Mouse (Mus musculus) stomach, embryonic 14.5 days (tissue): ENCODE measurements at regions not wholly inside any gene's neighbourhood (a gene's known extent, or its start where the extent isn't known, plus 50 kb on each side); places are given as distances from the start of the nearest gene placed in this dataset.

Experiments
- ATAC-seq: fragments of 200-750 bp; cut with Nextera tagmentation; 2 replicates; pipeline ENCODE4 v1.8.0; 2017; ENCODE audit warnings: low read depth, moderate TSS enrichment; ENCODE audit not compliant: insufficient number of reproducible peaks, insufficient read depth, low FRiP score
- H3K27ac ChIP-seq: fragments of 300-500 bp; sonication (generic); 2 replicates; pipeline ENCODE4 v1.5.1; 2014; ENCODE audit warnings: mild to moderate bottlenecking, low read length, moderate library complexity, mixed read lengths
- H3K27me3 ChIP-seq: fragments of 300-500 bp; sonication (generic); 2 replicates; pipeline ENCODE4 v1.6.1; 2014; ENCODE audit warnings: low read length, control low read depth, mixed read lengths; ENCODE audit not compliant: control insufficient read depth, insufficient read depth
- H3K36me3 ChIP-seq: fragments of 300-500 bp; sonication (generic); 2 replicates; pipeline ENCODE4 v1.6.1; 2014; ENCODE audit warnings: mild to moderate bottlenecking, control low read depth, low read length, moderate library complexity, mixed read lengths; ENCODE audit not compliant: control insufficient read depth, insufficient read depth
- H3K4me1 ChIP-seq: fragments of 300-500 bp; sonication (generic); 2 replicates; pipeline ENCODE4 v1.6.1; 2014; ENCODE audit warnings: low read length, control low read depth, mixed read lengths; ENCODE audit not compliant: control insufficient read depth, insufficient read depth
- H3K4me2 ChIP-seq: fragments of 300-500 bp; sonication (generic); replicated peaks from 2 replicates; pipeline ENCODE4 v1.6.1; 2014; ENCODE audit warnings: low read depth, low read length, control low read depth
- H3K4me3 ChIP-seq: fragments of 300-500 bp; sonication (generic); 2 replicates; pipeline ENCODE4 v1.5.1; 2014; ENCODE audit warnings: low read depth, low read length, control low read depth
- H3K9ac ChIP-seq: fragments of 300-500 bp; sonication (generic); replicated peaks from 2 replicates; pipeline ENCODE4 v1.6.1; 2014; ENCODE audit warnings: low read depth, mild to moderate bottlenecking, control low read depth, low read length, moderate library complexity, mixed read lengths
- H3K9me3 ChIP-seq: fragments of 300-500 bp; sonication (generic); 2 replicates; pipeline ENCODE4 v1.6.1; 2016; ENCODE audit warnings: low read depth, low read length, control low read depth; ENCODE audit not compliant: control insufficient read depth
- WGBS: fragments of 180-500 bp; shearing (Covaris S2); extraction: QIAGEN DNeasy Blood & Tissue Kit; methylation state at CpG from one replicate; pipeline ENCODE4 v1.1.7; 2014; 5-methylcytosine and 5-hydroxymethylcytosine counted together

DNA sequence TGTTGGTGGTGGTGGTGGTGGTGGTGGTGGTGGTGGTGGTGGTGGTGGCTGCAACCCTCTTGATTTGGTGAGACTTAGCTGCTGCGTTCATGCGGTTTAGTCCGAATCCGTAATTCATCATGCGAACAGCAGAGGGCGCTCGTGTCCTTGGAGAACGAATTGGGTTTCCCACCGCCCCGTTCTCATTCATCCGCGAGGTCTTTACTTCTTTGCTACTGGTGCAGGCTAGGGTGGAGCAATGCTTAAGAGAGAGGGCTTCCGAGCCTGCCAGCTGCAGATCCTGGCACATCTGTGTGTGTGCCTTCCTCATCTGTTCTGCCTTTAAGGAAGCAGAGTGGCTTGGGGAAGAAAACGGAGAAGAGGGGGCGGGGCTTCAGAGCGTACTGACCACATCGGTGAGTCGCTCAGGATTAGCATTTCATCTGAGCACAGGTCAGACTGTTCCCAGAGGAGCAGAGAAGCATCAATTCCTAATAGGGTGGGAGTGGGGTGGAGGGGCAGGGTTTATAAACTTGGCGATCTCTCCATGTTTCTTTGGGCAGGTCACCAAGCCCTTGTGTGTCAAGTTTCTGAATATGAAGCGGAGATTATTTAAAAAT lies 111.7 kb upstream of the 1700012A03Rik start:
- Histone ChIP-seq H3K4me1 (no peaks in the 10 kb centered on the region), H3K27ac (no peak overlapping the region), H3K4me3 (peak overlapping the region; percentile 18), H3K9ac (no peak overlapping the region), H3K36me3 (no peaks in the 10 kb centered on the region), H3K27me3 (no peaks in the 10 kb centered on the region), H3K4me2 (peak overlapping the region; percentile 53), H3K9me3 (no peaks in the 10 kb centered on the region)
- 6% methylated on average over 20 of the region's 20 CpGs for whole genome bisulfite sequencing
- no peak; the same call in 1 of the 2 replicates for ATAC-seq

DNA sequence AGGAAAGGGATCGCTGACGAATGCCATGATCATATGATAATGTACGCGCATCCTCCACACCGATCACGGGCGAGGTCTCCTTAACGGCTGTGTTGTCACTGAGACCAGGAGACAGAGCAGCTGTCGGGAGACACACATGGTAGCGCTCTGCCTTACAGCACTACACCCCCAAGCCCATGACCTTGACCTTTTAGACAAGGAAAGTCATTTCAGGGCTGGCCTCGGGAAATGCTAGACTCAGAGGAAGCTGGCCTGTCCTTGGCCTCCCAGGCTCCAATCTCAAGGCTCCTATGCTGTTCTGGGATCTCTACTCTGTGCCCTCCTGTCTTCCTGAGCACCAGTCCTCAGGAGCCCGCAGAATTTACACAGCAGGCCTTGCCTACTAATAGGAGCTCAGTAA lies 112.9 kb upstream of the 1700012A03Rik start:
- H3K4me1 ChIP-seq, result no peaks in the 10 kb centered on the region
- H3K27ac ChIP-seq, result no peak overlapping the region
- no peaks in the 10 kb centered on the region for H3K36me3 ChIP-seq
- no peaks in the 10 kb centered on the region for H3K9me3 ChIP-seq
- no peak overlapping the region for H3K4me2 ChIP-seq
- H3K27me3 ChIP-seq, result no peaks in the 10 kb centered on the region
- WGBS, result 71% methylated on average over 12 of the region's 12 CpGs
- H3K9ac ChIP-seq, result no peak overlapping the region
- no peak for ATAC-seq
- no peak overlapping the region for H3K4me3 ChIP-seq

DNA sequence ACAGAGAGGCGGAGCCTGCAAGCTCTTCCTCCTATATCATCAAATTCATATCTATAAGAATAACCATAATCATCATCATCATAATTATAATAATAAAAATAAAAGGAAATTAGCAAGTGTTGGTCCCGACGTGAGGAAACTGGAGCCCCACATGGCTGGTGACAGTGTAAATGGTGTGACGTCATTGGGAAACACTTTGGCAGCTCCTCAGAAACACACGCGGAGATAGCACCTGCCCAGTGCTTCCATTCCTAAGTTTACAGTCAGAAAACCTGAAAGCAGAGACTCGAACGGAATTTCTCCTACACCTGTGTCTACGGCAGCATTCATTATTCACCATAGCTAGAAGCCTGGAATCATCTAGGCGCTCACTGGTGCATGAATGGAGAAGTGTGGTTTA lies 115.2 kb upstream of the 1700012A03Rik start:
- 83% methylated on average over 10 of the region's 10 CpGs for WGBS
- H3K27me3 ChIP-seq, result no peaks in the 10 kb centered on the region
- H3K27ac ChIP-seq, result no peak overlapping the region
- no peak overlapping the region for H3K4me2 ChIP-seq
- no peak for ATAC-seq
- H3K9me3 ChIP-seq, result no peaks in the 10 kb centered on the region
- H3K4me3 ChIP-seq, result no peak overlapping the region
- no peaks in the 10 kb centered on the region for H3K4me1 ChIP-seq
- no peaks in the 10 kb centered on the region for H3K36me3 ChIP-seq
- no peak overlapping the region for H3K9ac ChIP-seq

DNA sequence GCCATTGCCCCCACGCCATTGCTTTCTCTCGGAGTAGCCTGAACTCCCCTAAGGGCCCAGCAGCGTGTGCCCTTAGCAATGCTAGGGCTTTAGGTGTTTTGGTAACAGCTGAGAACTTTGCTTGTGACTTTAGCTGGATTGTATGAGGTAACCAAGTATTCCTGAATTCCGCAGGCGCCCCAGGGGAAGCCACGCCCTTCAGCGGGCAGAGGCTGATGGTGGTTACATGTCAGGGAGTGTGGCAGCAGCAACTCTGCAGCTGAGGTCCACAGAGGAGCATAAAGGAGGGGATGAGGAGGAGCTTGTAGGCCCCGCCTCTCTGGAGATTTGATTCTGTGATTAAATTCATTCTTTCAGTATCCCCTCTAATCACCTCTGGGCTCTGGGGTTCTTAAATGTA lies 116.1 kb upstream of the 1700012A03Rik start:
- Histone ChIP-seq H3K4me3 (no peak overlapping the region), H3K27me3 (no peaks in the 10 kb centered on the region), H3K4me1 (no peaks in the 10 kb centered on the region), H3K9me3 (no peaks in the 10 kb centered on the region), H3K9ac (no peak overlapping the region), H3K4me2 (no peak overlapping the region), H3K27ac (no peak overlapping the region), H3K36me3 (no peaks in the 10 kb centered on the region)
- no peak for ATAC-seq
- WGBS, result 75% methylated on average over 8 of the region's 8 CpGs

DNA sequence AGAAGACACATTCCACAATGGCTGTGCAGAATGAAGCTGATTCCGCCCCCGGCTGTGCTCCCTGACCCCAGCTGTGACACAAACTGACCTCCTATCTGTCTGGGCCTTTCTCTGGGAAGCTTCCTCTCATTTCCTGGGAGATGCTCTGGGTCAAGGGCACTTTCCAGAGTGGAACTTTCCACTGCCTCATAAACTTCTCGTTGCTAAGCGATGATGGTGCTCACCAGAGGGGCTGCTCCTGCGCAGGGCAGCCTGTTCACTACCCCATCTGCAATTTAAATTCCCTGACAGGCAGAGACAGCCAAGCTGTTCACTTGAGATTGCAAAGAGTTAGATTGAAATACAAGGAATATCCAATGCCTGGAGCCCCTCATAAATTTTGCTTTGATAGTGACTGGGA lies 116.7 kb upstream of the 1700012A03Rik start:
- H3K9ac ChIP-seq, result no peak overlapping the region
- H3K4me1 ChIP-seq, result no peaks in the 10 kb centered on the region
- H3K27me3 ChIP-seq, result no peaks in the 10 kb centered on the region
- no peaks in the 10 kb centered on the region for H3K9me3 ChIP-seq
- no peak for ATAC-seq
- H3K36me3 ChIP-seq, result no peaks in the 10 kb centered on the region
- no peak overlapping the region for H3K27ac ChIP-seq
- no peak overlapping the region for H3K4me2 ChIP-seq
- no peak overlapping the region for H3K4me3 ChIP-seq
- WGBS, result 59% methylated on average over 5 of the region's 5 CpGs

DNA sequence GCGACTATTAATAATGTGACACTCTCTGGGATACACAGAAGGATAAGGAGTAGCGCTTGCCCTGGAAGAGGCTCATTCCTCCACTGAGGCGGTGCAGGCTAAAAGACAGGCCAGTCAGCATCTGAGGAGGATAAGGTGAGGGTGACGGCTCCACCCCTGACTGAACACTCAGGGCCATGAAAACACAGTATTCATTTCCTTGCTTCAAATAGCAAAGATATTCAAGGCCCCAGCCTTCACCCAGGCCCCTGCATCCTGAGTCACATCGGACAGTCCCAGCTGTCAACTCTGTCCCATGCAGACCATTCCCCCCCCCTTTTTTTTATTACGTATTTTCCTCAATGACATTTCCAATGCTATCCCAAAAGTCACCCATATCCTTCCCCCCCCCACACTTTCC lies 118.9 kb upstream of the 1700012A03Rik start:
- H3K4me1 ChIP-seq, result no peaks in the 10 kb centered on the region
- 80% methylated on average over 6 of the region's 6 CpGs for WGBS
- H3K4me3 ChIP-seq, result no peak overlapping the region
- H3K36me3 ChIP-seq, result no peaks in the 10 kb centered on the region
- H3K9me3 ChIP-seq, result no peaks in the 10 kb centered on the region
- no peak overlapping the region for H3K9ac ChIP-seq
- no peak for ATAC-seq
- H3K27me3 ChIP-seq, result no peaks in the 10 kb centered on the region
- H3K27ac ChIP-seq, result no peak overlapping the region
- H3K4me2 ChIP-seq, result no peak overlapping the region

DNA sequence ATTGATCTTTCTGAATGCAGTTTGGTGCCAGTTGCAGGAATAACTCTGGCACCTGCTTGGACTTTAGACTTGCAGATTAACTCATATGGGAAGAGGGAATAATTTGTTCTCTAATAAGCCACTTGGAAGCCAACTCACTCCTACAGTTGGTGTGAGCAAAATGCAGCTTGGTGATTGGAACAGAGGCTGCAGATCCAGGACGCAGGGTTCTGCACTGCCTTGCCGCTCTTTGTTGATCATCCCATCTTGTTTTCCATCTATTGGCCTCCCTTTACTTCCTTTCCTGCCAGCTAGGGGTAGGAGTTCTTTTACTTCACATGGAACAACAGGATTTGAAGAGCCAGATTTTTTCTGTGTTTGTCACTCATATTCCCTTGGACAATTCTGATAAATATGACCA lies 120.9 kb upstream of the 1700012A03Rik start:
- Histone ChIP-seq H3K4me3 (no peak overlapping the region), H3K27ac (no peak overlapping the region), H3K36me3 (no peaks in the 10 kb centered on the region), H3K4me1 (no peaks in the 10 kb centered on the region), H3K27me3 (no peaks in the 10 kb centered on the region), H3K9me3 (no peaks in the 10 kb centered on the region), H3K4me2 (no peak overlapping the region), H3K9ac (no peak overlapping the region)
- 85% methylated on average over 2 of the region's 2 CpGs for WGBS
- no peak for ATAC-seq

DNA sequence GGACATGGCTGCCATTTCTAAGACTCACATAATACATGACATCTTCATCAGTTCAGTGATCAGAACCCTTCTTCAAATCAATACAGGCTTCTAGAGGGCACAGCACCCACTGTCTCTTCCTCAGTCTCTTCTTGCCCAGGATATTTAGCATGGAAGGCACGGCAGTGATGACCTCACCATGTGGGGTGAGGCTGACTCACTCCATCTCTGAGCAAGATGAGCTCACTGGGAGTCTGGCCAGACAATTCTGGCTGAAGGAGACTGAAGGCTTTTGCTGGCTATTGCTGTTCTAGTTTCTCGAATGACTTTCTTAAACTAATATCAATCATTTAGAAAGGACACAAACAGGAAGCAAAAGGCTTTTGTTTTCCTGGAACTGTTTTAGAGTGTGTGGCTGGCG lies 122.9 kb upstream of the 1700012A03Rik start:
- no peak for ATAC-seq
- Histone ChIP-seq H3K36me3 (no peaks in the 10 kb centered on the region), H3K27ac (no peak overlapping the region), H3K4me2 (no peak overlapping the region), H3K4me1 (no peaks in the 10 kb centered on the region), H3K4me3 (no peak overlapping the region), H3K9ac (no peak overlapping the region), H3K27me3 (no peaks in the 10 kb centered on the region), H3K9me3 (no peaks in the 10 kb centered on the region)
- WGBS, result 48% methylated on average over 3 of the region's 3 CpGs

DNA sequence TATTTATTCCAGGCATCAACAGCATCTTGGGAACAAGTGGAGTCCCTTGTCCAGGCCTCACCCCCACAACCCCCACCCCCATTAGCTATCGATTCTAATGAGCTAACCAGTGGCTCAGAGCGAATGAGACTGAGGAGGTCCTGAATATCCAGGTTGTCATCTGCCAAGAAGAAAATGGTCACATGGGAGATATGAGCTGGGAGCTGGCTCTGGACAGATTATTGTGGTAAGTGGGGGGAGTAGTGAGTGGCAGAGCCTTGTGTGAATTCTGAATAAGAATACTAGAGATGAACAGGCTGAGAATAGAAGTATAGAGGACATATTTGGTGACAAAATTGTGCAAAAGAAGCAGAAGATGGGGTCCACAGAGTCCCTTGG lies 125.4 kb upstream of the 1700012A03Rik start:
- 87% methylated on average over 2 of the region's 2 CpGs for WGBS
- Histone ChIP-seq H3K4me3 (no peak overlapping the region), H3K4me2 (no peak overlapping the region), H3K27ac (no peak overlapping the region), H3K9me3 (no peaks in the 10 kb centered on the region), H3K9ac (no peak overlapping the region), H3K4me1 (no peaks in the 10 kb centered on the region), H3K36me3 (no peaks in the 10 kb centered on the region), H3K27me3 (no peaks in the 10 kb centered on the region)
- ATAC-seq, result no peak
